Mouse (Mus musculus): Measurements from ENCODE around the gene Spats1. TPM values are rescaled to one million over a fixed set of nuclear protein-coding genes. Genes with fewer than 3 reads are reported as not detected.
A peak's percentile ranks its signal among the peaks of the same experiment; 100 is the strongest.
"Not testable (repeated sequence)": the region's sequence is repeated elsewhere in the genome, so short reads cannot be mapped to it uniquely, and the experiment has no call there.

Spats1 gene
- polyA plus RNA-seq, 1 experiment from 2014 or later: 0.83 TPM

GRCm38 (mm10) chr17:45434262-45434590 lies 41.0 kb downstream of the Spats1 start:
- peaks cover 20% of the 10 kb centered on the region for H3K4me1 ChIP-seq (replicated peaks)
- WGBS: 9% methylated on average over 12 of the region's 12 CpGs
- peak overlapping the region; percentile 92 for H3K4me3 ChIP-seq (replicated peaks)
- no peak for ATAC-seq (ENCODE audit: insufficient number of reproducible peaks, insufficient read depth, low FRiP score, low TSS enrichment, low read depth)
- H3K9ac ChIP-seq (replicated peaks): peak overlapping the region; percentile 75
- peaks cover 25% of the 10 kb centered on the region for H3K36me3 ChIP-seq
- no peaks in the 10 kb centered on the region for H3K27me3 ChIP-seq
- H3K9me3 ChIP-seq: no peaks in the 10 kb centered on the region
- H3K27ac ChIP-seq: peak overlapping the region; percentile 98
- H3K4me2 ChIP-seq: peak overlapping the region; percentile 80

GRCm38 (mm10) chr17:45433419-45434261 lies 41.6 kb downstream of the Spats1 start, which contains the start of gene Cdc5l:
TSS of gene Cdc5l (minus strand) at chr17:45433737.
- ATAC-seq (ENCODE audit: insufficient number of reproducible peaks, insufficient read depth, low FRiP score, low TSS enrichment, low read depth): peak; percentile 98
- H3K27me3 ChIP-seq: no peaks in the 10 kb centered on the region
- under 1% methylated on average over 73 of the region's 73 CpGs for WGBS

GRCm38 (mm10) chr17:45432706-45433398 lies 42.4 kb downstream of the Spats1 start:
- Histone ChIP-seq H3K27me3 (no peaks in the 10 kb centered on the region), H3K9ac (replicated peaks) (peak overlapping the region; percentile 87), H3K27ac (peak overlapping the region; percentile 98), H3K4me2 (peak overlapping the region; percentile 91), H3K9me3 (no peaks in the 10 kb centered on the region), H3K4me1 (replicated peaks) (peaks cover 20% of the 10 kb centered on the region), H3K4me3 (replicated peaks) (peak overlapping the region; percentile 92), H3K36me3 (peaks cover 18% of the 10 kb centered on the region)
- WGBS: 1% methylated on average over 62 of the region's 62 CpGs
- ATAC-seq (ENCODE audit: insufficient number of reproducible peaks, insufficient read depth, low FRiP score, low TSS enrichment, low read depth): peak; percentile 70

More at GRCm38 (mm10) chr17:45433419-45434261, 41.6 kb downstream of the Spats1 start, which contains the start of gene Cdc5l:
- Histone ChIP-seq H3K27ac (peak within 1 kb of the TSS; percentile 98), H3K4me1 (replicated peaks) (peaks cover 20% of the 10 kb centered on the region), H3K9ac (replicated peaks) (peak within 1 kb of the TSS; percentile 87), H3K4me2 (peak within 1 kb of the TSS; percentile 91), H3K9me3 (no peaks in the 10 kb centered on the region), H3K4me3 (replicated peaks) (peak within 1 kb of the TSS; percentile 92), H3K36me3 (peaks cover 20% of the 10 kb centered on the region)

GRCm38 (mm10) chr17:45432007-45432406 lies 43.2 kb downstream of the Spats1 start:
- H3K9me3 ChIP-seq: no peaks in the 10 kb centered on the region
- no peak for ATAC-seq (ENCODE audit: insufficient number of reproducible peaks, insufficient read depth, low FRiP score, low TSS enrichment, low read depth)
- peak overlapping the region; percentile 87 for H3K9ac ChIP-seq (replicated peaks)
- H3K27ac ChIP-seq: no peak overlapping the region
- H3K4me2 ChIP-seq: peak overlapping the region; percentile 91
- peaks cover 19% of the 10 kb centered on the region for H3K36me3 ChIP-seq
- peak overlapping the region; percentile 92 for H3K4me3 ChIP-seq (replicated peaks)
- no peaks in the 10 kb centered on the region for H3K27me3 ChIP-seq
- 77% methylated on average over 3 of the region's 3 CpGs for WGBS
- peaks cover 20% of the 10 kb centered on the region for H3K4me1 ChIP-seq (replicated peaks)

- H3K27me3 ChIP-seq: no peaks in the 10 kb centered on the region
- no peak overlapping the region for H3K27ac ChIP-seq
- no peak overlapping the region for H3K4me2 ChIP-seq
- no peaks in the 10 kb centered on the region for H3K4me1 ChIP-seq (replicated peaks)
- no peaks in the 10 kb centered on the region for H3K9me3 ChIP-seq
- H3K36me3 ChIP-seq: peaks cover 79% of the 10 kb centered on the region
- ATAC-seq (ENCODE audit: insufficient number of reproducible peaks, insufficient read depth, low FRiP score, low TSS enrichment, low read depth): no peak
- WGBS: 80% methylated on average over 2 of the region's 2 CpGs
- no peak overlapping the region for H3K4me3 ChIP-seq (replicated peaks)
- H3K9ac ChIP-seq (replicated peaks): no peak overlapping the region
Observed at GRCm38 (mm10) chr17:45417387-45417786, 57.8 kb downstream of the Spats1 start.

GRCm38 (mm10) chr17:45411617-45412016 lies 63.6 kb downstream of the Spats1 start:
- not testable (repeated sequence) for H3K27me3 ChIP-seq; H3K27ac ChIP-seq; H3K9me3 ChIP-seq; H3K4me1 ChIP-seq (replicated peaks); H3K9ac ChIP-seq (replicated peaks); H3K4me2 ChIP-seq; H3K4me3 ChIP-seq (replicated peaks); ATAC-seq (ENCODE audit: insufficient number of reproducible peaks, insufficient read depth, low FRiP score, low TSS enrichment, low read depth)
- WGBS: 92% methylated on average over 2 of the region's 2 CpGs
- peaks cover 93% of the 10 kb centered on the region for H3K36me3 ChIP-seq

- Histone ChIP-seq H3K4me1 (replicated peaks) (no peaks in the 10 kb centered on the region), H3K36me3 (peaks cover 94% of the 10 kb centered on the region), H3K4me2 (no peak overlapping the region), H3K9me3 (no peaks in the 10 kb centered on the region), H3K4me3 (replicated peaks) (no peak overlapping the region), H3K27ac (no peak overlapping the region), H3K27me3 (no peaks in the 10 kb centered on the region), H3K9ac (replicated peaks) (no peak overlapping the region)
- ATAC-seq (ENCODE audit: insufficient number of reproducible peaks, insufficient read depth, low FRiP score, low TSS enrichment, low read depth): no peak
- 94% methylated on average over 2 of the region's 2 CpGs for whole genome bisulfite sequencing
Observed at GRCm38 (mm10) chr17:45408719-45409118, 66.5 kb downstream of the Spats1 start.

GRCm38 (mm10) chr17:45406281-45406680 lies 68.9 kb downstream of the Spats1 start:
- Histone ChIP-seq H3K9ac (replicated peaks) (no peak overlapping the region), H3K27me3 (no peaks in the 10 kb centered on the region), H3K4me3 (replicated peaks) (no peak overlapping the region), H3K4me1 (replicated peaks) (peaks cover 4% of the 10 kb centered on the region), H3K4me2 (no peak overlapping the region), H3K27ac (no peak overlapping the region), H3K9me3 (no peaks in the 10 kb centered on the region), H3K36me3 (peaks cover 83% of the 10 kb centered on the region)
- 93% methylated on average over 10 of the region's 10 CpGs for WGBS
- ATAC-seq (ENCODE audit: insufficient number of reproducible peaks, insufficient read depth, low FRiP score, low TSS enrichment, low read depth): no peak

GRCm38 (mm10) chr17:45403207-45403606 lies 72.0 kb downstream of the Spats1 start:
- Histone ChIP-seq H3K36me3 (peaks cover 78% of the 10 kb centered on the region), H3K4me2 (no peak overlapping the region), H3K27me3 (no peaks in the 10 kb centered on the region)

GRCm38 (mm10) chr17:45402601-45403000 lies 72.6 kb downstream of the Spats1 start:
- H3K27me3 ChIP-seq: no peaks in the 10 kb centered on the region
- H3K4me2 ChIP-seq: no peak overlapping the region
- H3K4me3 ChIP-seq (replicated peaks): no peak overlapping the region
- H3K9ac ChIP-seq (replicated peaks): no peak overlapping the region
- H3K27ac ChIP-seq: no peak overlapping the region
- no peak for ATAC-seq (ENCODE audit: insufficient number of reproducible peaks, insufficient read depth, low FRiP score, low TSS enrichment, low read depth)
- H3K9me3 ChIP-seq: no peaks in the 10 kb centered on the region
- peaks cover 18% of the 10 kb centered on the region for H3K4me1 ChIP-seq (replicated peaks)
- 54% methylated on average over 3 of the region's 3 CpGs for WGBS
- H3K36me3 ChIP-seq: peaks cover 78% of the 10 kb centered on the region

More at GRCm38 (mm10) chr17:45403207-45403606, 72.0 kb downstream of the Spats1 start:
- H3K9ac ChIP-seq (replicated peaks): no peak overlapping the region
- no peak overlapping the region for H3K27ac ChIP-seq
- H3K4me1 ChIP-seq (replicated peaks): peaks cover 18% of the 10 kb centered on the region
- no peak for ATAC-seq (ENCODE audit: insufficient number of reproducible peaks, insufficient read depth, low FRiP score, low TSS enrichment, low read depth)
- WGBS: 15% methylated on average over 3 of the region's 3 CpGs
- no peak overlapping the region for H3K4me3 ChIP-seq (replicated peaks)
- H3K9me3 ChIP-seq: no peaks in the 10 kb centered on the region

GRCm38 (mm10) chr17:45402126-45402525 lies 73.1 kb downstream of the Spats1 start:
- ATAC-seq (ENCODE audit: insufficient number of reproducible peaks, insufficient read depth, low FRiP score, low TSS enrichment, low read depth): no peak

More at GRCm38 (mm10) chr17:45402126-45402525, 73.1 kb downstream of the Spats1 start:
- no peaks in the 10 kb centered on the region for H3K9me3 ChIP-seq
- H3K36me3 ChIP-seq: peaks cover 73% of the 10 kb centered on the region
- no peak overlapping the region for H3K9ac ChIP-seq (replicated peaks)
- H3K27me3 ChIP-seq: no peaks in the 10 kb centered on the region
- H3K4me1 ChIP-seq (replicated peaks): peaks cover 18% of the 10 kb centered on the region
- 94% methylated on average over 1 of the region's 1 CpGs for WGBS
- H3K4me3 ChIP-seq (replicated peaks): no peak overlapping the region
- no peak overlapping the region for H3K4me2 ChIP-seq
- no peak overlapping the region for H3K27ac ChIP-seq
